Mouse (Mus musculus) heart, adult 2 months (tissue): Measurements from ENCODE around the gene Supv3l1.

ENCODE experiments used
- CTCF ChIP-seq: fragments of 200-600 bp; IDR thresholded peaks from 2 replicates; pipeline ENCODE4 v1.8.1; 2022; ENCODE audit warnings: antibody characterized with exemption, mild to moderate bottlenecking, moderate library complexity
- POLR2A ChIP-seq: fragments of 200-500 bp; IDR thresholded peaks from 2 replicates; pipeline ENCODE4 v1.6.1; 2011; ENCODE audit warnings: mild to moderate bottlenecking, low read depth, low read length, control low read depth; ENCODE audit not compliant: insufficient read depth

DNA sequence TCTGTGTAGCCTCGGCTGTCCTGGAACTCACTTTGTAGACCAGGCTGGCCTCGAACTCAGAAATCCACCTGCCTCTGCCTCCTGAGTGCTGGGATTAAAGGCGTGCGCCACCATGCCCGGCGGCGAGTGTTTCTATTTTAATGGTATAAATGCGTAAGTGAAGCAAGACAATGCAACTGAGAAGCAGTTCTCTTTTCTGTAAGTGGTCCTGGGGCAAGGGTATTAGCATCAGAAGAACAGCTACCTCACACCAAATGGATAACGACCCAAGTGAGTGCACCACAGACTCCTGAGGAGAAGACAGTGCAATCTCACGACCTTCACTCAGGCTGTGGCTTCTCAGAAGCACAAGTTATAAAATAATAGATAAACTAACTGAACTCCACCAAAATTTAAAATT, 25.4 kb upstream of the Supv3l1 start:
- TF ChIP-seq POLR2A (no peak), CTCF (no peak)
